Mouse (Mus musculus) kidney, embryonic 15.5 days (tissue): ENCODE data around the gene Gm21992. TPM values are rescaled to one million over a fixed set of nuclear protein-coding genes. Genes with fewer than 3 reads are reported as not detected.

Experiments used
- ATAC-seq: fragments of 200-750 bp; cut with Nextera tagmentation; replicated peaks from 2 replicates; pipeline ENCODE4 v1.8.0; 2017; ENCODE audit warnings: moderate TSS enrichment; ENCODE audit not compliant: low FRiP score
- H3K27ac ChIP-seq: fragments of 300-500 bp; sonication (generic); 2 replicates; pipeline ENCODE4 v1.5.1; 2015; ENCODE audit warnings: mild to moderate bottlenecking, inconsistent platforms
- H3K27me3 ChIP-seq: fragments of 300-500 bp; sonication (generic); 2 replicates; pipeline ENCODE4 v1.6.1; 2015; ENCODE audit warnings: inconsistent platforms
- H3K36me3 ChIP-seq: fragments of 300-500 bp; sonication (generic); 2 replicates; pipeline ENCODE4 v1.6.1; 2015; ENCODE audit warnings: inconsistent platforms
- H3K4me1 ChIP-seq: fragments of 300-500 bp; sonication (generic); 2 replicates; pipeline ENCODE4 v1.6.1; 2015; ENCODE audit warnings: inconsistent platforms
- H3K4me2 ChIP-seq: fragments of 300-500 bp; sonication (generic); 2 replicates; pipeline ENCODE4 v1.6.1; 2015; ENCODE audit warnings: moderate library complexity, mild to moderate bottlenecking, inconsistent platforms
- H3K4me3 ChIP-seq: fragments of 300-500 bp; sonication (generic); replicated peaks from 2 replicates; pipeline ENCODE4 v1.5.1; 2015; ENCODE audit warnings: mild to moderate bottlenecking, inconsistent platforms
- H3K9ac ChIP-seq: fragments of 300-500 bp; sonication (generic); 2 replicates; pipeline ENCODE4 v1.6.1; 2015; ENCODE audit warnings: mild to moderate bottlenecking, inconsistent platforms
- H3K9me3 ChIP-seq: fragments of 300-500 bp; sonication (generic); replicated peaks from 2 replicates; pipeline ENCODE4 v1.6.1; 2016; ENCODE audit warnings: inconsistent platforms
- WGBS: fragments of 180-500 bp; shearing (Covaris S2); methylation state at CpG from one replicate; pipeline ENCODE4 v1.1.7; 2015; ENCODE audit warnings: mixed read lengths; 5-methylcytosine and 5-hydroxymethylcytosine counted together
- polyA plus RNA-seq: library from polyadenylated mRNA; unstranded; fragments of >200 nt; fragmentation: Nextera tagmentation; extraction: Ambion mirVana; gene quantifications from 2 replicates; pipeline ENCODE4 v1.2.1, GENCODE M21; 2015

Gm21992 gene
- polyA plus RNA-seq, 1 experiment from 2014 or later, result 40.3 TPM

DNA sequence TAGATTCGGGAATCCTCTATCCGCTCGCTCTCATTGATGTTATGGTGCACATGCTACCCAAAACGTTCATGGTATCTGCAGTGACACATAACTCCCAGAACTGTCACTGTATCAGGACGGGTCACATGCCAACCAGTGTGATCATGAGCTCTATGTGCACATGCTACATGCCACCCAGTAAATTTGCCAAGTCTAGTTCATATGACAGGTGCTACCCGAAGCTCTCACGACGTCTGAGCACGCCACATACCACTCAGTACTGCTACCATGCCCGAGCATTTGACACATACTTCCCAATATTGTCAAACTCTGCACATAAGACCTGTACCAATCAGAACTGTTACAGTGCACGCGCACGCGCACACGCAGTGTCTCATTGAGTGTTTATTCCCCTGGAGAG, 91.3 kb downstream of the Gm21992 start:
- Histone ChIP-seq H3K36me3 (no peaks in the 10 kb centered on the region), H3K9me3 (no peaks in the 10 kb centered on the region), H3K4me1 (peaks cover 37% of the 10 kb centered on the region), H3K9ac (no peak overlapping the region), H3K4me3 (peak overlapping the region; percentile 36; the same call in 1 of the 2 replicates), H3K4me2 (peak overlapping the region; percentile 48), H3K27me3 (peaks cover 4% of the 10 kb centered on the region), H3K27ac (peak overlapping the region; percentile 33; the same call in 1 of the 2 replicates)
- ATAC-seq, result no peak
- WGBS, result 79% methylated on average over 15 of the region's 15 CpGs

DNA sequence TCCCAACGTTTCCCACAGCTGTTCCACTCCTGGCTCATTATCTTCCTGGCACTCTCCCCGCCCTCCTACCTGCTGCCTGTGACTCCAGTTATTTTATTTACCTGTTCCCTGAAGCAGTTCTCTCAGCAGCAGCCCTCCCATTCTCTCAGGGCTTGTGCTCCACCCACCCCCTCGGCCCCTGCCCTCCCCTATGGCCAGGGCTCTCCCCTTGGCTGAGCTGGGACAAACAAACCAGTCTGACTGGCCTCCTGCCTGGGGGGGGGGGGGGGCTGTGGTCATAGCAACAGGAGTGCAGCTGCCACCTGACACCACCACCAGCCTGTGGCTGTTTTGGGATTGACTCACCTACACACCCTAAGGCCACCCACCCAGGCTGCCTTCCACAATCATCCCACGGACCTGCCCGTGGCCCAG, 92.1 kb downstream of the Gm21992 start:
- Histone ChIP-seq H3K27ac (peak overlapping the region; percentile 33), H3K4me1 (peaks cover 37% of the 10 kb centered on the region), H3K4me2 (peak overlapping the region; percentile 48), H3K9me3 (no peaks in the 10 kb centered on the region), H3K9ac (no peak overlapping the region), H3K27me3 (peaks cover 12% of the 10 kb centered on the region), H3K4me3 (no peak overlapping the region), H3K36me3 (no peaks in the 10 kb centered on the region)
- peak; percentile 89 for ATAC-seq
- 2% methylated on average over 5 of the region's 5 CpGs for WGBS

DNA sequence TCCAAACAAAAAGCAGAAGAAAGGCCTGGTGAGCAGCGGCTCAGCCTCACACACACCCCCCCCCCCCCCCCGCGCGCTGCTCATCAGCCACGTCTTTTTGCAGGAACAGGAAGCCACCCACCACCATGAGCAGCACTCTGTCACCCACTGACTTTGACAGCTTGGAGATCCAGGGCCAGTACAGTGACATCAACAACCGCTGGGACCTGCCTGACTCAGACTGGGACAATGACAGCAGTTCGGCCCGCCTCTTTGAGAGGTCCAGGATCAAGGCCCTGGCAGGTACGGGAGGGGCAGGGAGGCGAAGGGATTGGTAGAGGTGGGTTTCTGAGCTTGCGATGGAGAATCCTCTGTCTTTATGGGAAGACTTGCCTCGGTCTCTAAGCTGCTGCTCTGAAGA, 92.7 kb downstream of the Gm21992 start:
- 0 out of 2 replicates have a peak overlapping the region, but pooled peaks have one; percentile 5 for H3K4me3 ChIP-seq
- peaks cover 37% of the 10 kb centered on the region for H3K4me1 ChIP-seq
- H3K27me3 ChIP-seq, result peaks cover 18% of the 10 kb centered on the region
- 28% methylated on average over 10 of the region's 12 CpGs for WGBS
- H3K27ac ChIP-seq, result peak overlapping the region; percentile 18
- H3K9me3 ChIP-seq, result no peaks in the 10 kb centered on the region
- ATAC-seq, result no peak; the same call in 1 of the 2 replicates
- H3K4me2 ChIP-seq, result peak overlapping the region; percentile 48
- no peaks in the 10 kb centered on the region for H3K36me3 ChIP-seq
- H3K9ac ChIP-seq, result no peak overlapping the region

DNA sequence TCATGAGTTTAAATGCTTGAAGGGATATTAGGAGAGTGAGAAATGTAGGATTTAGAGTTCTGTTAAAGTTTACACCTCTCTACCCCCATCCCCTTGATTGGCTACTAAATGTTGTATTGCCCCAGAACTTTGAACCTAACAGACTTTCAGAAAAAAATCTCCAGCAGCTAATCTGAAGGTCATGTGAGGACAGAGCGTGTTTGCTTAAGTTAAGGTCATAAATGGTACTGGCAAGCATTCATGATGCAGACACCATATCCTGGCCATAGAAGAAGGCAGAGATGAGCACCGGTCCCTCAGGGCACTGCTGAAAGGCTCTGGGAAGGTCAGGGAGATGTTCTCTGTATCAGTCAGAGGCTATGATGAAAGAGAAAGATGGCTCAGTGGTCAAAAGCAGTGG, 94.1 kb downstream of the Gm21992 start:
- 97% methylated on average over 2 of the region's 2 CpGs for WGBS
- Histone ChIP-seq H3K4me1 (peaks cover 41% of the 10 kb centered on the region), H3K36me3 (no peaks in the 10 kb centered on the region), H3K27me3 (peaks cover 32% of the 10 kb centered on the region), H3K4me3 (no peak overlapping the region), H3K27ac (no peak overlapping the region), H3K9me3 (no peaks in the 10 kb centered on the region), H3K9ac (no peak overlapping the region), H3K4me2 (no peak overlapping the region)
- no peak for ATAC-seq

DNA sequence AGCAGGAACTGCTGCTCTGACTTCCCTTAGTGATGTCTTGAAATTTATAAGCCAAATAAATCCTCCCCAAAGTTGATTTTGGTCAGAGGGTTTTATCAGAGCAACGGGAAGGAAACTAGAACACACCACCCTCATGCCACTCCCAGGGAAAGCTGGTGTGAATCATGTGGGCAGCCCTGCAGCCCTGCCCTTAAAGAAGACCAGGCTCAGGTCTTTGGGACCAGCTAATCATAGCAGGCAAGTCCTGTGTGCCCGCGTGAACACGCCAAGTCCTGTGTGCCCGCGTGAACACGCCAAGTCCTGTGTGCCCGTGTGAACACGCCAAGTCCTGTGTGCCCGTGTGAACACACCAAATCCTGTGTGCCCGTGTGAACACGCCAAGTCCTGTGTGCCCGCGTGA, 94.7 kb downstream of the Gm21992 start:
- WGBS, result 95% methylated on average over 14 of the region's 14 CpGs
- no peaks in the 10 kb centered on the region for H3K36me3 ChIP-seq
- no peak overlapping the region for H3K4me3 ChIP-seq
- no peaks in the 10 kb centered on the region for H3K9me3 ChIP-seq
- no peak overlapping the region for H3K9ac ChIP-seq
- H3K27me3 ChIP-seq, result peaks cover 38% of the 10 kb centered on the region
- no peak for ATAC-seq
- H3K4me2 ChIP-seq, result no peak overlapping the region
- peaks cover 43% of the 10 kb centered on the region for H3K4me1 ChIP-seq
- no peak overlapping the region for H3K27ac ChIP-seq

DNA sequence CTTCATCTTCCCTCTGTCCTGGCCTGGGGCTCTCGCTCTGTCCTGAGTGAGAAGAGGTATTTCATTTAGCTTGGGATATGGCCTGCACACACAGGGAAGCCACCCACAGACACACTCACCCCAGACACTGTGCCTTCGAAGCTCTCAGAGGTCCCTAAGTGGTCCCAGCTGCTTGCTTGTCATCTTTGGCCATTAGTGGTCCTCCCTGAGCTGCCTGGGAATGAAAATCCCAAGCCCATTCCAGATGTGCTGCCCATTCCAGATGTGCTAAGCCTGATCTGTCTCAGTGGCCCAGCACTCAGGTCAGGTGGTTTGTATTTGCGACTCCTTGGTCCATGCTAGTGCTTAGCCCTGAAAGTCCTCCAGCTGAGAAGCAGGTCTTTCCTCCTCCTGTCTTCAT, 97.5 kb downstream of the Gm21992 start:
- no peak overlapping the region for H3K4me2 ChIP-seq
- H3K27me3 ChIP-seq, result peaks cover 63% of the 10 kb centered on the region
- H3K36me3 ChIP-seq, result no peaks in the 10 kb centered on the region
- H3K9ac ChIP-seq, result no peak overlapping the region
- H3K4me3 ChIP-seq, result no peak overlapping the region
- ATAC-seq, result no peak
- H3K4me1 ChIP-seq, result peaks cover 25% of the 10 kb centered on the region
- 73% methylated on average over 3 of the region's 3 CpGs for WGBS
- no peak overlapping the region for H3K27ac ChIP-seq
- no peaks in the 10 kb centered on the region for H3K9me3 ChIP-seq

DNA sequence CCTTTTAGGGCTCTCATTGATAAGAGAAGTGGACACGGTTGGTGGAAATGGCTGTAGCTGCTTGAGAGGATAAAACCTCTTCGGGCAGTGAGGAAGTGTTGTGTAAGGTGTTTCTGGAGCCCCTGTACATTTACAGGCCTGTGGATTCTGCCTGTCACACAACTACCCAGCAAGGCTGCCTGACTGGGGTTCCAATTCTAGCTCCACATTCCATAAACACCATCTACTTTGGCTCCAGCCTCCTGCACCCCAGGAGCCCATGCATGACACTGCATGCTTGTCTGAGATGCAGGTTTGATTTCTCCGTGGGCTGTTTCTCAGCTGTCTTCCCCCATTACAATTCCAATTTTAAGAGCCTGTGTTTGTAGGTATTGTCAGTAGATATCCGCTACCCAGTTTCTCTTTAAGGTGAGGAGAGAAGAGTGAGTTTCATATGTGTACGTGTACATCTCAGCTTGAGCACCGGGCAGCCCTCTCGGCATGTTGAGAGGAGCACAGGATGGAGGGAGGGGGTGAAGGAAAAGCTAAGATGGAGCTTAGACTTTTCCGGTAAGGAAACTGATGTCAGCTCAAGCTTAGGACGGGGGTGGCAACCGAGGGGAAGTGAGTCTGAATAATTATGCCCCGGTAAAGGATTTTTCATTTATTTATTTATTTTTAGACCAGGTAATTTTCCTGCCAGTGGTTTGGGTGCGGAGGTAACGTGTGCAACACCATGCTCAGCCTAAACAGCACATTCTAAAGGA, 98.5 kb downstream of the Gm21992 start:
- Histone ChIP-seq H3K36me3 (no peaks in the 10 kb centered on the region), H3K4me1 (peaks cover 16% of the 10 kb centered on the region), H3K9me3 (no peaks in the 10 kb centered on the region), H3K27ac (no peak overlapping the region), H3K4me2 (peak overlapping the region; percentile 89), H3K9ac (no peak overlapping the region), H3K27me3 (peaks cover 62% of the 10 kb centered on the region), H3K4me3 (peak overlapping the region; percentile 52)
- ATAC-seq, result no peak
- WGBS, result 41% methylated on average over 13 of the region's 13 CpGs

DNA sequence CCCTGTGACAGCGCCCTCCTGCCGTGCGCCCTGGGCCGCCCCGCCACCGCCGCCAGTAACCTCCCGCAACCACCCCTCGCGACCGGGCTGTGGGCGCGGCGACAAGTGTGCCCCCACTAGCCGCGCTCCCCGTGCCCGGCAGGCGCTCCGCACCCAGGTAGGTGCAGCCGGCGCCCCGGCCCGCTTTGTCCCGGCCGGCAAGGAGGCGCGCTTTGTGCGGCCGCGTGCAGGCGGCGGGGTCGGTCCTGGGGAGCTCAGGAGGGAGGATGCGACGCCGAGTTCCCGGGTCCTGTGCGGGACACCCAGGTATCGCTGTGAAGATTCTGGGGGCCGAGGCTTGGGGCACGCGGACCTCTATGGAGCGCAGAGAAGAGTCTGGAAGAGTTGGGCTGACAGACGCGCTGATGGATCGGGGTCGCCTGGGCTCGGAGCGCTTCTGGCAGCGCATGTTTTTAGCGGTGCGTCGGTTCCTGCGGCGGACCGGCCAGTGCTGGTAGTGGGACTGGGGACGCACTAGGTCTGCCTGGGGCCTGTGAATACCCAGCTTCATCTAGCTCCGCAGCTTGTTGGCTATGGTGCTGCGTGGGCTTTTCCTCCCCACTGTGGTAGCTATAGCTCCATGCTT, 99.1 kb downstream of the Gm21992 start:
- peak; percentile 33; the same call in 1 of the 2 replicates for ATAC-seq

DNA sequence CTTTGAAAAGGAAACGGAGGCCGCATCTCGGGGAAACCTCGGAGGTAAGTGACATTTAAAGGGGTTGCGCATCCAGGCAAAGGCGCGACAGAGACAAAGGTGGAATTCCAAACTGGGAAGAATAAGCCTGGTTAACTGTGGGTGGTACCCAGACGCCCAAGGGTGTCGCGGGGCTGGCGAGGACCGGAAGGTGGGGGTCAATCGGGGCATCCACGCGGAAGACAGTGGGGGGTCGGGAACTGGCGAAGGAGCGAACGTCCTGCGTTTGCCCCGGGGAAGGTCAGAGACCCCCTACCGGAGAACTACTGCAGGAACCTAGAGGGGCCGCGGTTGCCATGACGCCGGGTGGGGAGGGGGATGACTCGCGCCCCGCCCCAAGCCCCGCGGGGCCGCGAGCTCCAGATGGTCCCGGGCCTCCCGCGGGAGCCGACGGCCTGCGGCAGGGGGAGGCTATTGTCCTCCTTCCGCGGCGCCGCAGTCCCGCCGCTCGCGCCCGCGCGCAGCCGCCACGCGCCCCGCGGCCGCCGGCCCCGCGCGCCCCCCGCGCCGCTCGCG, 99.7 kb downstream of the Gm21992 start:
- peaks cover 14% of the 10 kb centered on the region for H3K4me1 ChIP-seq
- H3K9ac ChIP-seq, result peak overlapping the region; percentile 35
- no peaks in the 10 kb centered on the region for H3K9me3 ChIP-seq
- no peak overlapping the region for H3K27ac ChIP-seq
- peak; percentile 49 for ATAC-seq
- no peaks in the 10 kb centered on the region for H3K36me3 ChIP-seq
- 1% methylated on average over 58 of the region's 65 CpGs for WGBS
- peak overlapping the region; percentile 52 for H3K4me3 ChIP-seq
- H3K27me3 ChIP-seq, result peaks cover 62% of the 10 kb centered on the region
- H3K4me2 ChIP-seq, result peak overlapping the region; percentile 89

More for the DNA sequence above, 99.1 kb downstream of the Gm21992 start:
- peaks cover 14% of the 10 kb centered on the region for H3K4me1 ChIP-seq
- H3K4me3 ChIP-seq, result peak overlapping the region; percentile 52
- WGBS, result under 1% methylated on average over 60 of the region's 60 CpGs
- peaks cover 62% of the 10 kb centered on the region for H3K27me3 ChIP-seq
- peak overlapping the region; percentile 35 for H3K9ac ChIP-seq
- no peaks in the 10 kb centered on the region for H3K9me3 ChIP-seq
- H3K4me2 ChIP-seq, result peak overlapping the region; percentile 89
- H3K36me3 ChIP-seq, result no peaks in the 10 kb centered on the region
- no peak overlapping the region for H3K27ac ChIP-seq

DNA sequence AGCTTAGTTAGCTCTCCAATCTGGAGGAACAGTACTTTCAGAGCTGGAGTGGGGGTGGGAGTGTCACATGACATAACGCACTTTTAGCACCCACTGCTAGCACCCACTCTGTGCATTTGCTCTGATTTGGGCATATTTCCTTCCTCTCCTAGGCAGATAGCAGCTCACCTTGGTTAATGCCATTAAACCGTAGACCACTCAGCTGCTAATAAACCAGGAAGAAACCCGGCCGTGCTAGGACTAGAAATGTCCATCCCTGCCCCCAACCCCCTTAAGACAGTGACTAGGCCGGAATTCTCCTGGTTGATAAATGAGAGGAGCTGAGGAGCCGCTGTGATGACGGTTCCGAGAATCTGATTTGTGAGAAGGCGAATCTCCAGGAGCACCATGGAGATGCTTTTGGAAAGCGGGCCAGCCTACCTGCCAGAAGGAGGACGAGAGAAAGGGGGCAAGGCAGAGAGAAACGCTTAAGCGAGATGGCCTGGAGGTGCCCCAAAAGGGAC, 100.3 kb downstream of the Gm21992 start, which contains the start of gene Sptbn2:
Gene Sptbn2 (plus strand): TSS at position 70 of the 503 bp plus-strand sequence.
- peak within 1 kb of the TSS; percentile 35 for H3K9ac ChIP-seq
- WGBS, result 12% methylated on average over 13 of the region's 13 CpGs
- peak within 1 kb of the TSS; percentile 52 for H3K4me3 ChIP-seq
- H3K27me3 ChIP-seq, result peaks cover 62% of the 10 kb centered on the region
- H3K36me3 ChIP-seq, result no peaks in the 10 kb centered on the region
- peaks cover 14% of the 10 kb centered on the region for H3K4me1 ChIP-seq
- no peak within 1 kb of the TSS for H3K27ac ChIP-seq
- no peaks in the 10 kb centered on the region for H3K9me3 ChIP-seq
- H3K4me2 ChIP-seq, result peak within 1 kb of the TSS; percentile 89
- no peak for ATAC-seq

DNA sequence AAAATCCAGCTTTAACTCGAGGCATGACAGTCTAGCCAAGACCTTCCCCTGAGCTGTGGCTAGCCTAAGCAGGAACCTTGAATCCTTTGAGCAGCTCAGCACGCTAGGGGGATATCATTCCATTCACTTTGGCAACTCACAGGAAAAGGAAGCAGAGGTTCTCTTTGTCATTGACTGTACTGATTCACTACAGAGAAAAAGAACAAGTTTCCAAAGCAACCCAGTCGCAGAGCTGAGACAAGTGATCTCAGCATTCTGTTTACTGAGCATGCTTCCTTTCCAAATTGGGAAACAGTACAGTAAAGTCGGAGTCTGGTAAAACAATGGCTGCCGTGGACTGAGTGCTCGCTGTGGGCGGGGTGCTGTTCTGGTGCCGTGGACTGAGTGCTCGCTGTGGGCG, 102.6 kb downstream of the Gm21992 start:
- no peak overlapping the region for H3K4me3 ChIP-seq
- H3K4me2 ChIP-seq, result no peak overlapping the region
- peaks cover 14% of the 10 kb centered on the region for H3K4me1 ChIP-seq
- WGBS, result 84% methylated on average over 10 of the region's 10 CpGs
- H3K9me3 ChIP-seq, result no peaks in the 10 kb centered on the region
- peaks cover 50% of the 10 kb centered on the region for H3K27me3 ChIP-seq
- H3K36me3 ChIP-seq, result no peaks in the 10 kb centered on the region
- no peak overlapping the region for H3K9ac ChIP-seq
- no peak overlapping the region for H3K27ac ChIP-seq
- ATAC-seq, result no peak

DNA sequence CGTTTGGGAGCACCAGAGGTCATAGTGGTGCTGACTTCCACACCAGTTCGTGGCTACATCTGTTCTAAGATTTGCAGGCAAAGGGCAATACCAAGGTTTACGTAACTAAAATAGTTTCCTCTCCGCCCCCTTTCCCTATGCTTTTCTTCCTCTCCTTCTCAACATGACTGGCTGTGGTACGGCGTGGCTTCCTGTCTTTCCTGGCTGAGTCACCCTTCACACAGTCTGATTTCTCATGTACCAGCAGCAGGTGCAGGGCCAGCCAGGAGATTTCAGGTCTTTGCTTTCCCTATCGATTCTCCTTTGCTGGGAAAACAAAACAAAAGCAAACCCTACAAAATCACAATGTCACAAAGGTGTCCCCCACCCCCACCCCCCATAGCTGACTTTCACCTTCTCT, 110.2 kb downstream of the Gm21992 start:
- ATAC-seq, result no peak
- H3K4me2 ChIP-seq, result no peak overlapping the region
- no peak overlapping the region for H3K9ac ChIP-seq
- H3K27me3 ChIP-seq, result peaks cover 53% of the 10 kb centered on the region
- H3K4me3 ChIP-seq, result no peak overlapping the region
- no peak overlapping the region for H3K27ac ChIP-seq
- H3K9me3 ChIP-seq, result no peaks in the 10 kb centered on the region
- WGBS, result 55% methylated on average over 7 of the region's 7 CpGs
- no peaks in the 10 kb centered on the region for H3K36me3 ChIP-seq
- peaks cover 13% of the 10 kb centered on the region for H3K4me1 ChIP-seq
